Comparison of ENCODE assay signal across 13 mouse cellular contexts in genomic region chr11:113438915-113439314, GRCm38 (mm10).
DNase-seq lines count a peak whose midpoint lies in the region; ATAC-seq and TF ChIP-seq lines count a peak whose summit lies in the region.
"Had no signal": no experiment of that assay in that cellular context is flagged by ENCODE, and none has a peak within 500 bp of the region (broad histone marks: within the 10 kb centered on the region; RNA-seq: fewer than 3 reads in every experiment).

No protein-coding gene starts in this region.

- TF ChIP-seq CTCF in lung, postnatal 0 days (IDR thresholded peaks at IDR 0.05): 0 out of 2 replicates have a peak, but pooled peaks have one; percentile 9
- no peak for TF ChIP-seq CTCF in lung, adult 2 months (IDR thresholded peaks at IDR 0.05; ENCODE audit: insufficient read depth, low read length)
- peak; percentile 22; the same call in 1 of the 2 replicates for TF ChIP-seq CTCF in stomach, postnatal 0 days (IDR thresholded peaks at IDR 0.05; ENCODE audit: low read depth)

- H3K27ac ChIP-seq in lung, postnatal 0 days (ENCODE audit: low read length): no peak overlapping the region
- peak overlapping the region; percentile 91 for H3K27ac ChIP-seq in hindbrain, embryonic 10.5 days
- H3K27ac ChIP-seq in midbrain, embryonic 10.5 days (replicated peaks): peak overlapping the region; percentile 88
- H3K27ac ChIP-seq in stomach, postnatal 0 days (replicated peaks): no peak overlapping the region
- H3K27ac ChIP-seq: liver, embryonic 14.5 days had no signal

- 81% methylated on average over 5 of the region's 5 CpGs for WGBS in lung, postnatal 0 days
- WGBS in lung, adult 2 months: 79% methylated on average over 5 of the region's 5 CpGs
- 78% methylated on average over 5 of the region's 5 CpGs for WGBS in hindbrain, embryonic 10.5 days
- WGBS in midbrain, embryonic 10.5 days: 81% methylated on average over 5 of the region's 5 CpGs
- WGBS in stomach, postnatal 0 days: 91% methylated on average over 5 of the region's 5 CpGs

- H3K9ac ChIP-seq in lung, postnatal 0 days (replicated peaks; ENCODE audit: low read depth): no peak overlapping the region
- no peak overlapping the region for H3K9ac ChIP-seq in stomach, postnatal 0 days (ENCODE audit: low read length)
- H3K9ac ChIP-seq: liver, embryonic 14.5 days had no signal

- no peak for TF ChIP-seq EP300 in lung, postnatal 0 days (IDR thresholded peaks at IDR 0.05)
- TF ChIP-seq EP300 in stomach, postnatal 0 days (optimal IDR thresholded peaks at IDR 0.05): no peak

- no peak overlapping the region for H3K4me2 ChIP-seq in lung, postnatal 0 days (replicated peaks; ENCODE audit: low read depth, low read length)
- H3K4me2 ChIP-seq in stomach, postnatal 0 days (replicated peaks; ENCODE audit: low read depth): no peak overlapping the region

- H3K4me3 ChIP-seq in lung, postnatal 0 days (ENCODE audit: low read depth, low read length): no peak overlapping the region
- no peak overlapping the region for H3K4me3 ChIP-seq in lung, adult 2 months (replicated peaks; ENCODE audit: extremely low read depth, low read depth, low read length)
- H3K4me3 ChIP-seq in hindbrain, embryonic 10.5 days: no peak overlapping the region
- peak overlapping the region; percentile 18; the same call in 1 of the 2 replicates for H3K4me3 ChIP-seq in midbrain, embryonic 10.5 days
- H3K4me3 ChIP-seq in stomach, postnatal 0 days (ENCODE audit: low read depth, low read length): no peak overlapping the region

- H3K36me3 ChIP-seq in lung, postnatal 0 days (ENCODE audit: insufficient read depth, low read length): no peaks in the 10 kb centered on the region
- peaks cover 10% of the 10 kb centered on the region; the same call in 1 of the 2 replicates for H3K36me3 ChIP-seq in hindbrain, embryonic 10.5 days
- H3K36me3 ChIP-seq in midbrain, embryonic 10.5 days: no peaks in the 10 kb centered on the region
- H3K36me3 ChIP-seq in stomach, postnatal 0 days (ENCODE audit: control insufficient read depth, insufficient read depth, low read length): no peaks in the 10 kb centered on the region

- no peak for ATAC-seq in lung, postnatal 0 days
- ATAC-seq in stomach, postnatal 0 days (ENCODE audit: low FRiP score, low TSS enrichment): no peak

- DNase-seq in lung, postnatal 0 days (ENCODE audit: low spot score): no peak
- DNase-seq in lung, adult 2 months: no peak
- DNase-seq in hindbrain, embryonic 10.5 days (ENCODE audit: low spot score): no peak
- DNase-seq in midbrain, embryonic 10.5 days (ENCODE audit: low spot score): no peak
- no peak for DNase-seq in stomach, postnatal 0 days (ENCODE audit: low spot score)
- no peak for DNase-seq in yolk sac, embryonic 10.5 days (ENCODE audit: low spot score)
- DNase-seq in ovary, postnatal 14 days (ENCODE audit: low spot score): no peak
- no peak for DNase-seq in MN1 (ENCODE audit: low spot score)
- DNase-seq: adrenal gland, postnatal 25 days; cerebellum, adult 8-10 months; gastrocnemius, postnatal 14 days; kidney, adult 9 months had no signal

- H3K27me3 ChIP-seq in lung, postnatal 0 days (replicated peaks; ENCODE audit: insufficient read depth, low read length): no peaks in the 10 kb centered on the region
- H3K27me3 ChIP-seq in hindbrain, embryonic 10.5 days (ENCODE audit: insufficient read depth, poor library complexity, severe bottlenecking): peaks cover 81% of the 10 kb centered on the region
- peaks cover 94% of the 10 kb centered on the region for H3K27me3 ChIP-seq in midbrain, embryonic 10.5 days (ENCODE audit: low read depth, poor library complexity, severe bottlenecking)
- H3K27me3 ChIP-seq in stomach, postnatal 0 days (ENCODE audit: control insufficient read depth, insufficient read depth, low read length): no peaks in the 10 kb centered on the region

- no peak for TF ChIP-seq POLR2A in lung, adult 2 months (IDR thresholded peaks at IDR 0.05; ENCODE audit: borderline replicate concordance, extremely low read depth, low read depth, low read length)

- no peaks in the 10 kb centered on the region for H3K4me1 ChIP-seq in lung, postnatal 0 days (ENCODE audit: insufficient read depth, low read depth, low read length)
- H3K4me1 ChIP-seq in lung, adult 2 months (ENCODE audit: control insufficient read depth, insufficient read depth, low read length): no peaks in the 10 kb centered on the region
- H3K4me1 ChIP-seq in hindbrain, embryonic 10.5 days (replicated peaks): peaks cover 50% of the 10 kb centered on the region
- peaks cover 40% of the 10 kb centered on the region for H3K4me1 ChIP-seq in midbrain, embryonic 10.5 days
- H3K4me1 ChIP-seq in stomach, postnatal 0 days (replicated peaks; ENCODE audit: control insufficient read depth, insufficient read depth): no peaks in the 10 kb centered on the region

- H3K9me3 ChIP-seq in lung, postnatal 0 days (ENCODE audit: low read length): no peaks in the 10 kb centered on the region
- H3K9me3 ChIP-seq in hindbrain, embryonic 10.5 days: peaks cover 11% of the 10 kb centered on the region
- H3K9me3 ChIP-seq in midbrain, embryonic 10.5 days (replicated peaks): peaks cover 14% of the 10 kb centered on the region
- H3K9me3 ChIP-seq in stomach, postnatal 0 days (ENCODE audit: control insufficient read depth, low read length): no peaks in the 10 kb centered on the region

Comparison
In these comparisons a context has a peak if more than half of its experiments do, and no peak if none do; other contexts are left out.
1. H3K27ac ChIP-seq: peak in hindbrain, embryonic 10.5 days (single experiment) and midbrain, embryonic 10.5 days (single experiment); none in lung, postnatal 0 days (single experiment) and stomach, postnatal 0 days (single experiment).